In the genomic region with DNA sequence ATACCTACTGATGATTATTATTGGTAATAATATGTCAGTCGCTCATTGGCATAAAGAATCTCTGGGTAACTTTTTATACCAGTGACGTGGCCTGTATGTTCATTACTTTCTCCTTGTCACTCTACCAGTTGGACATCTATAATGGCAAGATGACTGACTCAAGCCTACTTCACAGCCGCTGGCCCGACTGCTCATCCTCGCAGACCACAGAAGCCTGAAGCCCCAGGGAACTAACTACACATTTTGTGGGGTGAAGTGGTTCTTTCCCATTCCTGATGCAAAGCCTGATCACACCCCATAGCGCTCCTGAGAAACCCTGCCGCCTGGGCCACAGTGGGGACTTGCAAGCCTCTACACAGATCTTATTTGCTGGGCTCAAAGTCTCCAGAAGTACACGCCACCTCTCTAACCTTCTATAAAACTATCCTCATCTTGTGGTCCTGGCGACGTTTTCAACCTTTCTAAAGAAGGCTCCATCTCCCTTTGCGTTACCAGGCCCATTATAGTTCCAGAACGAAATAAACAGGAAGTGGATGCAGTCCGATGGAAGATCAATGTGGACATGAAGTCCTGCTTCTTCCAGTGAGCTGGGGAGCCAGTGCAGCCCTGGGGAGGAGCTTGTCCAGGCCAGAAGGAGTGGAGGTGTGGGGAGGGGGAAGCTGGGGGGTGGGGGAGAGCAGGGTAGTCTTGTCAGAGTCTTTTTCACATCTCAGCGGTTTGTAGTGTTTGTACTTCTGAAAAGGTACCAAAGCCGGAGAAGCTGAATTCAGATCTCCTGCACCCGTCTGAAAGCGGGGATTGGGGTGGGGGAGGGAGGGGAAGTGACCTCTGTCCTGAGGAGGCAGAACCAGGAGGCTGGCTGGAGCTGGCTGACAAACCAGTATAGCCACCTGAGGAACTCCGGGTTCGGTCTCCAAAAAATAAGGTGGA, we compare ENCODE assay signal across 8 mouse cellular contexts.
DNase-seq lines count a peak whose midpoint lies in the region; ATAC-seq and TF ChIP-seq lines count a peak whose summit lies in the region.
"Had no signal": no experiment of that assay in that cellular context is flagged by ENCODE, and none has a peak within 500 bp of the region (broad histone marks: within the 10 kb centered on the region; RNA-seq: fewer than 3 reads in every experiment).

No protein-coding gene starts in this region.

- peak overlapping the region; percentile 58 for H3K4me2 ChIP-seq in liver, embryonic 11.5 days

- no peak for ATAC-seq in liver, embryonic 11.5 days (replicated peaks; ENCODE audit: low FRiP score)

- no peak for DNase-seq in liver, embryonic 11.5 days (ENCODE audit: low spot score)
- no peak for DNase-seq in liver
- DNase-seq in embryo, embryonic 10 days (ENCODE audit: low spot score), result peak; percentile 45
- DNase-seq in neural tube, embryonic 10.5 days (ENCODE audit: extremely low spot score, low spot score), result peak; percentile 49
- DNase-seq in spleen, postnatal 14 days (ENCODE audit: low spot score in 2 of 2), result no peak
- DNase-seq in cerebellum, postnatal 25 days, result no peak
- DNase-seq: cerebellum, adult 18-20 months had no signal

- peaks cover 17% of the 10 kb centered on the region; the same call in 1 of the 2 replicates for H3K27me3 ChIP-seq in liver, embryonic 11.5 days (replicated peaks; ENCODE audit: control insufficient read depth, insufficient read depth, low read length)

- peak overlapping the region; percentile 70 for H3K27ac ChIP-seq in liver, embryonic 11.5 days (ENCODE audit: low read depth, low read length)
- peak overlapping the region; percentile 34; the same call in 1 of the 2 replicates for H3K27ac ChIP-seq in embryonic fibroblast, embryonic 13.5 days (ENCODE audit: insufficient read depth, low read length)

- no peak overlapping the region for H3K4me3 ChIP-seq in liver, embryonic 11.5 days (ENCODE audit: low read depth, low read length)
- H3K4me3 ChIP-seq in embryonic fibroblast, embryonic 13.5 days (ENCODE audit: insufficient read depth, low read length), result no peak overlapping the region

- 36% methylated on average over 19 of the region's 19 CpGs for whole genome bisulfite sequencing in liver, embryonic 11.5 days

- H3K9ac ChIP-seq in liver, embryonic 11.5 days (ENCODE audit: low read depth, low read length), result no peak overlapping the region

- no peak for TF ChIP-seq CTCF in embryonic fibroblast, embryonic 13.5 days (IDR thresholded peaks at IDR 0.05; ENCODE audit: borderline replicate concordance, insufficient read depth, low read length)

- H3K9me3 ChIP-seq in liver, embryonic 11.5 days (ENCODE audit: control insufficient read depth, low read length), result no peaks in the 10 kb centered on the region

- H3K4me1 ChIP-seq in liver, embryonic 11.5 days (replicated peaks; ENCODE audit: control insufficient read depth, insufficient read depth, low read length), result peaks cover 37% of the 10 kb centered on the region
- H3K4me1 ChIP-seq in embryonic fibroblast, embryonic 13.5 days (ENCODE audit: control insufficient read depth, insufficient read depth, low read length), result peaks cover 20% of the 10 kb centered on the region

- no peak for TF ChIP-seq POLR2A in embryonic fibroblast, embryonic 13.5 days (IDR thresholded peaks at IDR 0.05; ENCODE audit: low read depth, low read length)

- no peaks in the 10 kb centered on the region for H3K36me3 ChIP-seq in liver, embryonic 11.5 days (ENCODE audit: control insufficient read depth, insufficient read depth, low read length)

Comparison
In these comparisons a context has a peak if more than half of its experiments do, and no peak if none do; other contexts are left out.
1. DNase-seq: peak in embryo, embryonic 10 days (single experiment) and neural tube, embryonic 10.5 days (single experiment); none in liver, embryonic 11.5 days (single experiment), liver (single experiment), spleen, postnatal 14 days (0 of 2) and cerebellum, postnatal 25 days (0 of 2).